Mouse (Mus musculus) intestine, embryonic 16.5 days (tissue): Measurements from ENCODE around the gene Cog7. TPM values are rescaled to one million over a fixed set of nuclear protein-coding genes. Genes with fewer than 3 reads are reported as not detected.

Source experiments
- ATAC-seq: fragments of 200-750 bp; cut with Nextera tagmentation; 2 replicates; pipeline ENCODE4 v1.8.0; 2017; ENCODE audit warnings: moderate TSS enrichment, moderate library complexity
- H3K27ac ChIP-seq: fragments of 300-500 bp; sonication (generic); 2 replicates; pipeline ENCODE4 v1.5.1; 2014; ENCODE audit warnings: mild to moderate bottlenecking, low read length
- H3K27me3 ChIP-seq: fragments of 300-500 bp; sonication (generic); replicated peaks from 2 replicates; pipeline ENCODE4 v1.6.1; 2014; ENCODE audit warnings: low read length, control low read depth, mixed read lengths; ENCODE audit not compliant: control insufficient read depth, insufficient read depth
- H3K36me3 ChIP-seq: fragments of 300-500 bp; sonication (generic); 2 replicates; pipeline ENCODE4 v1.6.1; 2014; ENCODE audit warnings: low read length, control low read depth; ENCODE audit not compliant: control insufficient read depth, insufficient read depth
- H3K4me1 ChIP-seq: fragments of 300-500 bp; sonication (generic); 2 replicates; pipeline ENCODE4 v1.6.1; 2014; ENCODE audit warnings: low read length, control low read depth, mixed read lengths; ENCODE audit not compliant: control insufficient read depth, insufficient read depth
- H3K4me2 ChIP-seq: fragments of 300-500 bp; sonication (generic); 2 replicates; pipeline ENCODE4 v1.6.1; 2014; ENCODE audit warnings: low read depth, low read length, control low read depth
- H3K4me3 ChIP-seq: fragments of 300-500 bp; sonication (generic); 2 replicates; pipeline ENCODE4 v1.5.1; 2014; ENCODE audit warnings: mild to moderate bottlenecking, low read length
- H3K9ac ChIP-seq: fragments of 300-500 bp; sonication (generic); 2 replicates; pipeline ENCODE4 v1.6.1; 2014; ENCODE audit warnings: low read depth, low read length
- H3K9me3 ChIP-seq: fragments of 300-500 bp; sonication (generic); 2 replicates; pipeline ENCODE4 v1.6.1; 2016; ENCODE audit warnings: low read length, control low read depth; ENCODE audit not compliant: control insufficient read depth
- WGBS: fragments of 180-500 bp; shearing (Covaris S2); extraction: QIAGEN DNeasy Blood & Tissue Kit; methylation state at CpG from one replicate; pipeline ENCODE4 v1.1.7; 2014; 5-methylcytosine and 5-hydroxymethylcytosine counted together
- polyA plus RNA-seq: library from polyadenylated mRNA; unstranded; fragments of >200 nt; fragmentation: Nextera tagmentation; extraction: Ambion mirVana; gene quantifications from 2 replicates; pipeline ENCODE4 v1.2.1, GENCODE M21; 2015

Cog7 gene
- polyA plus RNA-seq, 1 experiment from 2014 or later: 25.6 TPM

GRCm38 (mm10) chr7:122012370-122012769, 30.9 kb upstream of the Cog7 start:
- Histone ChIP-seq H3K4me3 (no peak overlapping the region), H3K4me2 (no peak overlapping the region), H3K36me3 (peaks cover 29% of the 10 kb centered on the region), H3K27ac (peak overlapping the region; percentile 38; the same call in 1 of the 2 replicates), H3K4me1 (peaks cover 25% of the 10 kb centered on the region), H3K27me3 (no peaks in the 10 kb centered on the region), H3K9me3 (no peaks in the 10 kb centered on the region), H3K9ac (no peak overlapping the region)
- no peak for ATAC-seq
- WGBS: 98% methylated on average over 4 of the region's 4 CpGs

GRCm38 (mm10) chr7:122000396-122000795, 18.9 kb upstream of the Cog7 start:
- H3K4me3 ChIP-seq: no peak overlapping the region
- peaks cover 34% of the 10 kb centered on the region for H3K36me3 ChIP-seq
- H3K27ac ChIP-seq: no peak overlapping the region
- H3K9me3 ChIP-seq: 0 out of 2 replicates have a peak, but pooled peaks cover 5% of the 10 kb centered on the region
- H3K4me2 ChIP-seq: no peak overlapping the region
- 74% methylated on average over 7 of the region's 8 CpGs for WGBS
- no peak for ATAC-seq
- no peak overlapping the region for H3K9ac ChIP-seq
- H3K27me3 ChIP-seq: no peaks in the 10 kb centered on the region
- H3K4me1 ChIP-seq: no peaks in the 10 kb centered on the region

- H3K27ac ChIP-seq: no peak overlapping the region
- WGBS: 94% methylated on average over 5 of the region's 5 CpGs
- no peaks in the 10 kb centered on the region for H3K27me3 ChIP-seq
- no peak overlapping the region for H3K4me2 ChIP-seq
- H3K9me3 ChIP-seq: 0 out of 2 replicates have a peak, but pooled peaks cover 5% of the 10 kb centered on the region
- H3K36me3 ChIP-seq: peaks cover 31% of the 10 kb centered on the region
- H3K9ac ChIP-seq: no peak overlapping the region
- no peak overlapping the region for H3K4me3 ChIP-seq
- ATAC-seq: no peak
- H3K4me1 ChIP-seq: no peaks in the 10 kb centered on the region
Observed at GRCm38 (mm10) chr7:121995961-121996360, 14.4 kb upstream of the Cog7 start.

GRCm38 (mm10) chr7:121975031-121975430, 6.5 kb downstream of the Cog7 start:
- H3K4me3 ChIP-seq: no peak overlapping the region
- H3K36me3 ChIP-seq: no peaks in the 10 kb centered on the region
- no peak overlapping the region for H3K9ac ChIP-seq
- WGBS: 61% methylated on average over 4 of the region's 4 CpGs
- no peaks in the 10 kb centered on the region for H3K9me3 ChIP-seq
- H3K27me3 ChIP-seq: no peaks in the 10 kb centered on the region
- 0 out of 2 replicates have a peak, but pooled peaks cover 2% of the 10 kb centered on the region for H3K4me1 ChIP-seq
- ATAC-seq: no peak
- H3K27ac ChIP-seq: no peak overlapping the region
- no peak overlapping the region for H3K4me2 ChIP-seq

- Histone ChIP-seq H3K4me2 (no peak overlapping the region), H3K4me1 (no peaks in the 10 kb centered on the region), H3K27me3 (no peaks in the 10 kb centered on the region), H3K9ac (no peak overlapping the region), H3K9me3 (no peaks in the 10 kb centered on the region), H3K36me3 (no peaks in the 10 kb centered on the region), H3K4me3 (no peak overlapping the region), H3K27ac (no peak overlapping the region)
- 84% methylated on average over 3 of the region's 3 CpGs for WGBS
- ATAC-seq: no peak
Observed at GRCm38 (mm10) chr7:121971698-121972097, 9.8 kb downstream of the Cog7 start.

GRCm38 (mm10) chr7:121970250-121970649, 11.3 kb downstream of the Cog7 start:
- Histone ChIP-seq H3K27ac (no peak overlapping the region), H3K9me3 (no peaks in the 10 kb centered on the region), H3K9ac (no peak overlapping the region), H3K27me3 (no peaks in the 10 kb centered on the region), H3K36me3 (no peaks in the 10 kb centered on the region), H3K4me3 (no peak overlapping the region), H3K4me1 (no peaks in the 10 kb centered on the region), H3K4me2 (no peak overlapping the region)
- no peak for ATAC-seq
- WGBS: 83% methylated on average over 9 of the region's 9 CpGs

- Histone ChIP-seq H3K27me3 (no peaks in the 10 kb centered on the region), H3K9me3 (no peaks in the 10 kb centered on the region), H3K9ac (no peak overlapping the region), H3K4me2 (no peak overlapping the region), H3K36me3 (no peaks in the 10 kb centered on the region), H3K4me1 (no peaks in the 10 kb centered on the region), H3K27ac (no peak overlapping the region), H3K4me3 (no peak overlapping the region)
- WGBS: 89% methylated on average over 9 of the region's 9 CpGs
- ATAC-seq: no peak
Observed at GRCm38 (mm10) chr7:121968816-121969215, 12.7 kb downstream of the Cog7 start.

- 67% methylated on average over 8 of the region's 8 CpGs for WGBS
- Histone ChIP-seq H3K4me2 (no peak overlapping the region), H3K4me3 (no peak overlapping the region), H3K4me1 (no peaks in the 10 kb centered on the region), H3K27ac (no peak overlapping the region), H3K27me3 (no peaks in the 10 kb centered on the region), H3K9me3 (no peaks in the 10 kb centered on the region), H3K9ac (no peak overlapping the region), H3K36me3 (no peaks in the 10 kb centered on the region)
- no peak for ATAC-seq
Observed at GRCm38 (mm10) chr7:121968242-121968641, 13.3 kb downstream of the Cog7 start.

- no peak for ATAC-seq
- H3K27me3 ChIP-seq: no peaks in the 10 kb centered on the region
- H3K4me2 ChIP-seq: no peak overlapping the region
- WGBS: 84% methylated on average over 7 of the region's 7 CpGs
- H3K4me3 ChIP-seq: no peak overlapping the region
- no peaks in the 10 kb centered on the region for H3K4me1 ChIP-seq
- no peaks in the 10 kb centered on the region for H3K9me3 ChIP-seq
- H3K9ac ChIP-seq: no peak overlapping the region
- H3K27ac ChIP-seq: no peak overlapping the region
- H3K36me3 ChIP-seq: 0 out of 2 replicates have a peak, but pooled peaks cover 7% of the 10 kb centered on the region
Observed at GRCm38 (mm10) chr7:121966169-121966568, 15.3 kb downstream of the Cog7 start.

GRCm38 (mm10) chr7:121963883-121964398, 17.6 kb downstream of the Cog7 start:
- no peaks in the 10 kb centered on the region for H3K4me1 ChIP-seq
- no peak for ATAC-seq
- 0 out of 2 replicates have a peak, but pooled peaks cover 7% of the 10 kb centered on the region for H3K36me3 ChIP-seq
- no peak overlapping the region for H3K9ac ChIP-seq
- H3K4me3 ChIP-seq: no peak overlapping the region
- no peaks in the 10 kb centered on the region for H3K9me3 ChIP-seq
- no peak overlapping the region for H3K27ac ChIP-seq
- H3K4me2 ChIP-seq: no peak overlapping the region
- no peaks in the 10 kb centered on the region for H3K27me3 ChIP-seq
- WGBS: 66% methylated on average over 6 of the region's 6 CpGs
